Mouse (Mus musculus) MEL (cell line): ENCODE results near the gene Rbbp6. TPM values are rescaled to one million over a fixed set of nuclear protein-coding genes. Genes with fewer than 3 reads are reported as not detected.
A peak's percentile ranks its signal among the peaks of the same experiment; 100 is the strongest.

Experiments used
- DNase-seq: peaks from one replicate; pipeline ENCODE4 v3.0.0; 2011; ENCODE audit warnings: low read depth, low spot score
- H3K27ac ChIP-seq: 2 replicates; pipeline ENCODE4 v1.5.1; 2012; ENCODE audit warnings: low read depth, mild to moderate bottlenecking, control low read depth, low read length, moderate library complexity; ENCODE audit not compliant: control insufficient read depth
- H3K27me3 ChIP-seq, 2 experiments: fragments of 150-350 bp in 1 of 2; sonication (generic) in 1 of 2; 2 replicates each; pipeline ENCODE4 v1.6.1; 2012; ENCODE audit warnings: low read length in 2 of 2, mild to moderate bottlenecking in 2 of 2, improper control_type of control experiment in 1 of 2, moderate library complexity in 1 of 2; ENCODE audit not compliant: insufficient read depth in 2 of 2, control insufficient read depth in 1 of 2
- H3K36me3 ChIP-seq, 2 experiments: 2 replicates each; pipeline ENCODE4 v1.6.1; 2012 to 2014; ENCODE audit warnings: low read length in 2 of 2, improper control_type of control experiment in 1 of 2, inconsistent platforms in 1 of 2, mild to moderate bottlenecking in 1 of 2; ENCODE audit not compliant: insufficient read depth in 2 of 2, control insufficient read depth in 1 of 2
- H3K4me1 ChIP-seq, 2 experiments: fragments of 150-350 bp in 1 of 2; sonication (generic) in 1 of 2; 2 replicates each; pipeline ENCODE4 v1.6.1; 2012; ENCODE audit warnings: low read length in 2 of 2, improper control_type of control experiment in 1 of 2, mild to moderate bottlenecking in 1 of 2; ENCODE audit not compliant: insufficient read depth in 2 of 2, control insufficient read depth in 1 of 2
- H3K4me3 ChIP-seq, 2 experiments: fragments of 150-350 bp in 1 of 2; sonication (generic) in 1 of 2; 2 replicates each; pipeline ENCODE4 v1.5.1; 2012; ENCODE audit warnings: low read depth in 2 of 2, low read length in 2 of 2, mild to moderate bottlenecking in 2 of 2, moderate library complexity in 2 of 2, control low read depth in 1 of 2, improper control_type of control experiment in 1 of 2; ENCODE audit not compliant: control insufficient read depth in 1 of 2, insufficient read depth in 1 of 2
- H3K79me2 ChIP-seq: 2 replicates; pipeline ENCODE4 v1.6.1; 2012; ENCODE audit warnings: mild to moderate bottlenecking, low read length, moderate library complexity; ENCODE audit not compliant: control insufficient read depth, poor library complexity, insufficient read depth
- H3K9ac ChIP-seq: 2 replicates; pipeline ENCODE4 v1.6.1; 2012; ENCODE audit warnings: low read depth, mild to moderate bottlenecking, control low read depth, low read length, moderate library complexity; ENCODE audit not compliant: control insufficient read depth, poor library complexity, severe bottlenecking
- H3K9me3 ChIP-seq: fragments of 150-350 bp; sonication (generic); replicated peaks from 2 replicates; pipeline ENCODE4 v1.6.1; 2012; ENCODE audit warnings: mild to moderate bottlenecking, low read length, improper control_type of control experiment, moderate library complexity; ENCODE audit not compliant: insufficient read depth
- BHLHE40 ChIP-seq: IDR thresholded peaks from 2 replicates; pipeline ENCODE4 v1.6.1; 2012; ENCODE audit warnings: low read depth, mild to moderate bottlenecking, inconsistent platforms, low read length, improper control_type of control experiment, borderline replicate concordance
- CHD1 ChIP-seq: IDR thresholded peaks from 2 replicates; pipeline ENCODE4 v1.6.1; 2012; ENCODE audit warnings: low read depth, mild to moderate bottlenecking, inconsistent platforms, low read length, improper control_type of control experiment
- CTCF ChIP-seq, 3 experiments: IDR thresholded peaks in 2 of 3; conservative IDR thresholded peaks in 1 of 3; 2 replicates each; pipeline ENCODE4 v1.5.1; 2011 to 2012; ENCODE audit warnings: low read length in 3 of 3, low read depth in 2 of 3, mild to moderate bottlenecking in 2 of 3, improper control_type of control experiment in 1 of 3, inconsistent platforms in 1 of 3, mixed read lengths in 1 of 3, moderate library complexity in 1 of 3; ENCODE audit not compliant: control insufficient read depth in 1 of 3, insufficient read depth in 1 of 3, poor library complexity in 1 of 3, severe bottlenecking in 1 of 3
- EP300 ChIP-seq, 2 experiments: IDR thresholded peaks; 2 replicates each; pipeline ENCODE4 v1.6.1; 2011; ENCODE audit warnings: improper control_type of control experiment in 2 of 2, low read length in 2 of 2, low read depth in 1 of 2, mild to moderate bottlenecking in 1 of 2
- GATA1 ChIP-seq: IDR thresholded peaks from 2 replicates; pipeline ENCODE4 v1.6.1; 2011; ENCODE audit warnings: low read depth, low read length, improper control_type of control experiment
- KAT2A ChIP-seq: conservative IDR thresholded peaks from 2 replicates; pipeline ENCODE4 v1.6.1; 2012; ENCODE audit warnings: low read depth, low read length, improper control_type of control experiment, inconsistent platforms
- MAX ChIP-seq: IDR thresholded peaks from 2 replicates; pipeline ENCODE4 v1.6.1; 2011; ENCODE audit warnings: low read length, improper control_type of control experiment
- MAZ ChIP-seq: IDR thresholded peaks from 2 replicates; pipeline ENCODE4 v1.6.1; 2012; ENCODE audit warnings: low read depth, mild to moderate bottlenecking, inconsistent platforms, low read length, improper control_type of control experiment
- MEF2A ChIP-seq: IDR thresholded peaks from 2 replicates; pipeline ENCODE4 v1.6.1; 2014; ENCODE audit warnings: low read depth, mild to moderate bottlenecking, inconsistent platforms, low read length, improper control_type of control experiment; ENCODE audit not compliant: poor library complexity, insufficient replicate concordance, severe bottlenecking; ENCODE audit errors: extremely low read depth
- MYC ChIP-seq: IDR thresholded peaks from 2 replicates; pipeline ENCODE4 v1.6.1; 2011; ENCODE audit warnings: low read depth, mild to moderate bottlenecking, low read length, improper control_type of control experiment, moderate library complexity
- NELFE ChIP-seq: IDR thresholded peaks from 2 replicates; pipeline ENCODE4 v1.6.1; 2011; ENCODE audit warnings: low read depth, low read length, improper control_type of control experiment
- RAD21 ChIP-seq: IDR thresholded peaks from 2 replicates; pipeline ENCODE4 v1.6.1; 2011; ENCODE audit warnings: mild to moderate bottlenecking, low read depth, low read length, improper control_type of control experiment
- SIN3A ChIP-seq: IDR thresholded peaks from 2 replicates; pipeline ENCODE4 v1.6.1; 2012; ENCODE audit warnings: low read length, improper control_type of control experiment, inconsistent platforms
- SMC3 ChIP-seq: IDR thresholded peaks from 2 replicates; pipeline ENCODE4 v1.6.1; 2011; ENCODE audit warnings: low read depth, low read length, improper control_type of control experiment
- UBTF ChIP-seq: IDR thresholded peaks from 2 replicates; pipeline ENCODE4 v1.6.1; 2012; ENCODE audit warnings: low read depth, mild to moderate bottlenecking, inconsistent platforms, low read length, improper control_type of control experiment, moderate library complexity, borderline replicate concordance; ENCODE audit not compliant: insufficient read depth
- ZC3H11A ChIP-seq: IDR thresholded peaks from 2 replicates; pipeline ENCODE4 v1.6.1; 2012; ENCODE audit warnings: low read depth, mild to moderate bottlenecking, inconsistent platforms, low read length, improper control_type of control experiment
- ZKSCAN1 ChIP-seq: IDR thresholded peaks from 2 replicates; pipeline ENCODE4 v1.6.1; 2012; ENCODE audit warnings: low read depth, mild to moderate bottlenecking, inconsistent platforms, low read length, improper control_type of control experiment, moderate library complexity
- ZNF384 ChIP-seq: IDR thresholded peaks from 2 replicates; pipeline ENCODE4 v1.6.1; 2012; ENCODE audit warnings: low read depth, mild to moderate bottlenecking, inconsistent platforms, low read length, improper control_type of control experiment
- polyA plus RNA-seq, 2 experiments: library from polyadenylated mRNA; stranded (reverse) in 1 of 2; unstranded in 1 of 2; fragments of >175 nt in 1 of 2; fragments of >200 nt in 1 of 2; gene quantifications; 2 replicates each; pipeline versions ENCODE4 v1.2.1 to v1.2.4; 2012; ENCODE audit warnings: low replicate concordance in 2 of 2, low read depth in 1 of 2; ENCODE audit not compliant: insufficient read length in 2 of 2, insufficient read depth in 1 of 2, missing spikeins in 1 of 2
- total RNA-seq: library from RNA; depleted of rRNA; stranded (reverse); fragments of 300-350 nt; gene quantifications from 2 replicates; pipeline ENCODE4 v1.2.3, GENCODE M21; 2012

Rbbp6 gene
- total and polyA plus RNA-seq, 3 experiments = 22.7 to 70.6 TPM; not detected in 1

GRCm38 (mm10) chr7:122942111-122942510, 23.4 kb upstream of the Rbbp6 start:
- H3K27me3 ChIP-seq = no peaks in the 10 kb centered on the region
- peak; percentile 31 for DNase-seq
- H3K27ac ChIP-seq = no peak overlapping the region
- H3K79me2 ChIP-seq = no peaks in the 10 kb centered on the region
- H3K36me3 ChIP-seq = peaks cover 0 to 5% of the 10 kb centered on the region in 2 experiments; a peak in 1 of 4 replicates
- H3K9ac ChIP-seq = no peak overlapping the region
- H3K9me3 ChIP-seq = no peaks in the 10 kb centered on the region
- H3K4me3 ChIP-seq = no peak overlapping the region
- H3K4me1 ChIP-seq = peaks cover 0 to 5% of the 10 kb centered on the region in 2 experiments; a peak in 2 of 4 replicates
- no peak for TF ChIP-seq ZKSCAN1
- TF ChIP-seq GATA1 = no peak
- no peak for TF ChIP-seq CHD1
- TF ChIP-seq CTCF (IDR thresholded peaks at IDR 0.05 in 2 of 3, conservative IDR thresholded peaks at IDR 0.05 in 1 of 3; ENCODE audit: control insufficient read depth in 1 of 3, insufficient read depth in 1 of 3, low read depth in 2 of 3, low read length in 3 of 3, poor library complexity in 1 of 3, severe bottlenecking in 1 of 3) = peak in 2 of 3 experiments; percentile 27 to 33; a peak in 3 of 6 replicates
- no peak for TF ChIP-seq MAZ

- peak; percentile 87 for DNase-seq
- no peaks in the 10 kb centered on the region for H3K79me2 ChIP-seq
- TF ChIP-seq RAD21 (peak; percentile 89), UBTF (no peak), CHD1 (no peak), ZNF384 (peak; percentile 36; the same call in 1 of the 2 replicates), KAT2A (no peak), BHLHE40 (no peak), MEF2A (no peak), MAX (0 out of 2 replicates have a peak, but pooled peaks have one; percentile 36), NELFE (0 out of 2 replicates have a peak, but pooled peaks have one; percentile 28), SIN3A (peak; percentile 54), SMC3 (peak; percentile 81), MYC (0 out of 2 replicates have a peak, but pooled peaks have one; percentile 17), EP300 (IDR thresholded peaks at IDR 0.05; ENCODE audit: low read depth in 1 of 2, low read length in 2 of 2) (0 out of 4 replicates have a peak, but pooled peaks of 1 of the 2 experiments have one; percentile 27), ZC3H11A (peak; percentile 77), CTCF (IDR thresholded peaks at IDR 0.05 in 2 of 3, conservative IDR thresholded peaks at IDR 0.05 in 1 of 3; ENCODE audit: control insufficient read depth in 1 of 3, insufficient read depth in 1 of 3, low read depth in 2 of 3, low read length in 3 of 3, poor library complexity in 1 of 3, severe bottlenecking in 1 of 3) (peak; percentile 61 to 92 (median 84))
- TF ChIP-seq, all 39 proteins: peak for 10
These were observed 20.3 kb upstream of the Rbbp6 start for GRCm38 (mm10) chr7:122945149-122945548.

More at GRCm38 (mm10) chr7:122945149-122945548, 20.3 kb upstream of the Rbbp6 start:
- H3K27ac ChIP-seq = no peak overlapping the region
- no peak overlapping the region for H3K9ac ChIP-seq
- H3K36me3 ChIP-seq = no peaks in the 10 kb centered on the region
- H3K4me1 ChIP-seq = no peaks in the 10 kb centered on the region; a peak in 2 of 4 replicates
- no peaks in the 10 kb centered on the region for H3K9me3 ChIP-seq
- no peak overlapping the region for H3K4me3 ChIP-seq
- H3K27me3 ChIP-seq = no peaks in the 10 kb centered on the region
